Mouse (Mus musculus) thymus, adult 2 months (tissue): Measurements from ENCODE around the gene Ndufa11.

Experiments
- CTCF ChIP-seq: fragments of 200-500 bp; IDR thresholded peaks from 2 replicates; pipeline ENCODE4 v1.5.1; 2012; ENCODE audit warnings: mild to moderate bottlenecking, control low read depth, low read length, moderate library complexity, borderline replicate concordance; ENCODE audit not compliant: control insufficient read depth, poor library complexity, insufficient read depth; ENCODE audit errors: extremely low read depth
- POLR2A ChIP-seq: fragments of 200-500 bp; IDR thresholded peaks from 2 replicates; pipeline ENCODE4 v1.6.1; 2012; ENCODE audit warnings: mild to moderate bottlenecking, low read length, control low read depth, moderate library complexity; ENCODE audit not compliant: control insufficient read depth, poor library complexity, insufficient read depth; ENCODE audit errors: extremely low read depth

DNA sequence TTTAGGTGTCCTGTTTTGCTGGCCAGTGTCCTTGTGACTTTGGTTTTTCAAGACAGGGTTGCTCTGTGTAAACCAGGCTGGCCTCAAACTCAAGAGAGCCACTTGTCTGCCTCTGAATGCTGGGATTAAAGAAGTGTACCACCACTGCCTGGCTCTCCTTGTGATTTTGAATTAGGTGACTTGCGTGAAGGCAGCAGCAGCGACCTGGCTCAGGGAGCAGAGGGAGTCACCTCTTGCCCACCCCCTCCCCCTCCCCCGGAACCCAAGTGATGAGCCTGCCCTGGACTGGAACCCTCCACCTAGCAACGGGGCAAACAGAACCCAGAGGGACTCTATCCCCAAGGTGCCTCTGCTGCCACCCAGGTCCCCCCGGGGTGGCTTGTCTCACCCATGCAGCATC, 52.4 kb downstream of the Ndufa11 start, which contains the start of gene Prr22:
- no peak for TF ChIP-seq POLR2A
- no peak for TF ChIP-seq CTCF
